Mouse (Mus musculus) liver, embryonic 11.5 days (tissue): ENCODE data around the gene Gabarapl1. TPM values are rescaled to one million over a fixed set of nuclear protein-coding genes. Genes with fewer than 3 reads are reported as not detected.
A peak's percentile ranks its signal among the peaks of the same experiment; 100 is the strongest.
"Not testable (repeated sequence)": the region's sequence is repeated elsewhere in the genome, so short reads cannot be mapped to it uniquely, and the experiment has no call there.

Experiments used
- ATAC-seq: fragments of 200-750 bp; cut with Nextera tagmentation; replicated peaks from 2 replicates; pipeline ENCODE4 v1.8.0; 2017; ENCODE audit warnings: moderate number of reproducible peaks, mild to moderate bottlenecking, moderate TSS enrichment, moderate library complexity; ENCODE audit not compliant: low FRiP score
- DNase-seq: peaks from one replicate; pipeline ENCODE4 v3.0.0-alpha.2; 2017; ENCODE audit warnings: low spot score
- H3K27ac ChIP-seq: fragments of 300-500 bp; sonication (generic); 2 replicates; pipeline ENCODE4 v1.5.1; 2014; ENCODE audit warnings: mild to moderate bottlenecking, low read depth, low read length, control low read depth
- H3K27me3 ChIP-seq: fragments of 300-500 bp; sonication (generic); replicated peaks from 2 replicates; pipeline ENCODE4 v1.6.1; 2014; ENCODE audit warnings: low read length, mixed read lengths; ENCODE audit not compliant: control insufficient read depth, insufficient read depth
- H3K36me3 ChIP-seq: fragments of 300-500 bp; sonication (generic); 2 replicates; pipeline ENCODE4 v1.6.1; 2014; ENCODE audit warnings: mild to moderate bottlenecking, low read length, moderate library complexity, mixed read lengths; ENCODE audit not compliant: control insufficient read depth, insufficient read depth
- H3K4me1 ChIP-seq: fragments of 300-500 bp; sonication (generic); replicated peaks from 2 replicates; pipeline ENCODE4 v1.6.1; 2014; ENCODE audit warnings: low read length, mixed read lengths; ENCODE audit not compliant: control insufficient read depth, insufficient read depth
- H3K4me2 ChIP-seq: fragments of 300-500 bp; sonication (generic); 2 replicates; pipeline ENCODE4 v1.6.1; 2014; ENCODE audit warnings: mild to moderate bottlenecking, control low read depth, moderate library complexity
- H3K4me3 ChIP-seq: fragments of 300-500 bp; sonication (generic); 2 replicates; pipeline ENCODE4 v1.5.1; 2014; ENCODE audit warnings: low read depth, low read length, control low read depth
- H3K9ac ChIP-seq: fragments of 300-500 bp; sonication (generic); 2 replicates; pipeline ENCODE4 v1.6.1; 2014; ENCODE audit warnings: low read depth, low read length, control low read depth
- H3K9me3 ChIP-seq: fragments of 300-500 bp; sonication (generic); 2 replicates; pipeline ENCODE4 v1.6.1; 2016; ENCODE audit warnings: low read length, inconsistent platforms, mixed read lengths; ENCODE audit not compliant: control insufficient read depth
- WGBS: fragments of 180-500 bp; shearing (Covaris S2); extraction: QIAGEN DNeasy Blood & Tissue Kit; methylation state at CpG from one replicate; pipeline ENCODE4 v1.1.7; 2014; 5-methylcytosine and 5-hydroxymethylcytosine counted together
- polyA plus RNA-seq: library from polyadenylated mRNA; unstranded; fragments of >200 nt; fragmentation: Nextera tagmentation; extraction: Ambion mirVana; gene quantifications from 2 replicates; pipeline ENCODE4 v1.2.1, GENCODE M21; 2014

Gene Gabarapl1
- polyA plus RNA-seq = 16.6 and 17.7 TPM in 2 replicates

- Histone ChIP-seq H3K9me3 (no peaks in the 10 kb centered on the region), H3K27ac (peak within 1 kb of the TSS; percentile 52; the same call in 1 of the 2 replicates), H3K4me3 (peak within 1 kb of the TSS; percentile 86), H3K36me3 (no peaks in the 10 kb centered on the region), H3K27me3 (no peaks in the 10 kb centered on the region), H3K4me1 (peaks cover 11% of the 10 kb centered on the region), H3K9ac (peak within 1 kb of the TSS; percentile 80), H3K4me2 (peak within 1 kb of the TSS; percentile 85)
- ATAC-seq (peak; percentile 83), DNase-seq (peak; percentile 80)
- WGBS = under 1% methylated on average over 55 of the region's 55 CpGs
These were observed at the start of gene Gabarapl1 for GRCm38 (mm10) chr6:129532942-129533860. Gabarapl1 (plus strand) TSS chr6:129533160.

- DNase-seq = no peak
- Histone ChIP-seq H3K27me3 (no peaks in the 10 kb centered on the region), H3K9me3 (no peaks in the 10 kb centered on the region), H3K27ac (no peak overlapping the region), H3K9ac (no peak overlapping the region), H3K4me2 (no peak overlapping the region), H3K4me1 (no peaks in the 10 kb centered on the region), H3K4me3 (no peak overlapping the region), H3K36me3 (no peaks in the 10 kb centered on the region)
- no peak for ATAC-seq
- 56% methylated on average over 4 of the region's 4 CpGs for WGBS
These were observed 38.0 kb upstream of the Gabarapl1 start for GRCm38 (mm10) chr6:129494924-129495323.

- Histone ChIP-seq H3K27ac (no peak overlapping the region), H3K9me3 (no peaks in the 10 kb centered on the region), H3K9ac (no peak overlapping the region), H3K36me3 (no peaks in the 10 kb centered on the region), H3K4me2 (no peak overlapping the region), H3K4me3 (no peak overlapping the region), H3K27me3 (no peaks in the 10 kb centered on the region), H3K4me1 (no peaks in the 10 kb centered on the region)
- WGBS = 86% methylated on average over 3 of the region's 3 CpGs
- no peak for ATAC-seq
- no peak for DNase-seq
These were observed 35.4 kb upstream of the Gabarapl1 start for GRCm38 (mm10) chr6:129497345-129498218.

- not testable (repeated sequence) for H3K36me3 ChIP-seq, H3K9ac ChIP-seq, H3K4me3 ChIP-seq, H3K4me1 ChIP-seq, H3K27me3 ChIP-seq, H3K9me3 ChIP-seq, DNase-seq, H3K27ac ChIP-seq, ATAC-seq, H3K4me2 ChIP-seq
- WGBS = 86% methylated on average over 1 of the region's 1 CpGs
These were observed 33.4 kb upstream of the Gabarapl1 start for GRCm38 (mm10) chr6:129499516-129499915.

- no peaks in the 10 kb centered on the region for H3K4me1 ChIP-seq
- 82% methylated on average over 2 of the region's 2 CpGs for WGBS
- no peak overlapping the region for H3K4me3 ChIP-seq
- no peaks in the 10 kb centered on the region for H3K9me3 ChIP-seq
- H3K36me3 ChIP-seq = no peaks in the 10 kb centered on the region
- no peak overlapping the region for H3K9ac ChIP-seq
- no peak overlapping the region for H3K27ac ChIP-seq
- no peak for ATAC-seq
- DNase-seq = no peak
- no peak overlapping the region for H3K4me2 ChIP-seq
- H3K27me3 ChIP-seq = no peaks in the 10 kb centered on the region
These were observed 29.5 kb upstream of the Gabarapl1 start for GRCm38 (mm10) chr6:129503471-129503870.

GRCm38 (mm10) chr6:129507024-129507423 lies 25.9 kb upstream of the Gabarapl1 start, which contains the start of gene Olr1:
Olr1 (minus strand) TSS chr6:129507165.
- no peak within 1 kb of the TSS for H3K27ac ChIP-seq
- WGBS = 47% methylated on average over 9 of the region's 9 CpGs

GRCm38 (mm10) chr6:129510120-129510911 lies 22.6 kb upstream of the Gabarapl1 start:
- Histone ChIP-seq H3K4me1 (no peaks in the 10 kb centered on the region; the same call in 1 of the 2 replicates), H3K27ac (no peak overlapping the region), H3K4me3 (no peak overlapping the region), H3K9me3 (no peaks in the 10 kb centered on the region), H3K9ac (no peak overlapping the region), H3K27me3 (no peaks in the 10 kb centered on the region), H3K36me3 (no peaks in the 10 kb centered on the region), H3K4me2 (no peak overlapping the region)
- 74% methylated on average over 6 of the region's 6 CpGs for WGBS
- no peak for ATAC-seq
- DNase-seq = no peak

More at GRCm38 (mm10) chr6:129507024-129507423, 25.9 kb upstream of the Gabarapl1 start, which contains the start of gene Olr1:
- Histone ChIP-seq H3K4me2 (no peak within 1 kb of the TSS), H3K9ac (no peak within 1 kb of the TSS), H3K9me3 (no peaks in the 10 kb centered on the region), H3K36me3 (no peaks in the 10 kb centered on the region), H3K4me3 (no peak within 1 kb of the TSS), H3K27me3 (no peaks in the 10 kb centered on the region), H3K4me1 (no peaks in the 10 kb centered on the region)
- DNase-seq (no peak), ATAC-seq (no peak)

- no peak within 1 kb of the TSS for H3K27ac ChIP-seq
- H3K27me3 ChIP-seq = no peaks in the 10 kb centered on the region
- WGBS = 62% methylated on average over 3 of the region's 3 CpGs
- no peaks in the 10 kb centered on the region for H3K36me3 ChIP-seq
- no peak for ATAC-seq
- no peaks in the 10 kb centered on the region for H3K9me3 ChIP-seq
- no peak for DNase-seq
- no peak within 1 kb of the TSS for H3K4me3 ChIP-seq
- H3K9ac ChIP-seq = no peak within 1 kb of the TSS
- H3K4me1 ChIP-seq = no peaks in the 10 kb centered on the region; the same call in 1 of the 2 replicates
- no peak within 1 kb of the TSS for H3K4me2 ChIP-seq
These were observed 20.6 kb upstream of the Gabarapl1 start, which contains the start of gene Tmem52b for GRCm38 (mm10) chr6:129512367-129512766. Tmem52b (plus strand) TSS chr6:129512555.
